Mouse (Mus musculus): ENCODE data around the gene Mmp9.
A peak's percentile ranks its signal among the peaks of the same experiment; 100 is the strongest.

Gene Mmp9

GRCm38 (mm10) chr2:164953224-164953623 lies 12.6 kb downstream of the Mmp9 start:
- DNase-seq (ENCODE audit: low read depth, low spot score), result no peak

DNA sequence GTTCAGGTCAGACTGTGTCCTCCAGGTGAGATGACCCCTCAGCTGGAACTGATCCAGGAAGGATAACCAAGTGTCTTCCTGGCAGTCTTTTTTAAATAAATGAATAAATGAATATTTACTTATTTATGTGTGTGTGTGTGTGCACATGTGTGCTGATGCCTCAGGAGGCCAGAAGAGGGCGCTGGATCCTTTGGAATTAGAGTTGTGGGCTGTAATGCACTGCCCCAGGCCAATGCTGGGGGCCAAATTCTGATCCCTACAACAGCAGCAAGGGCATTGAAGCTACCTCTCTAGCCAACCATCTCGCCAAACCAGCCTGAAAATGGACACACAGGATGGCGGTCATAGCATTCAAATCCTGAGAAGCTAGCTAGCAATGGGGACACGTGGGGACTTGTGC lies 15.1 kb downstream of the Mmp9 start:
- no peak for DNase-seq (ENCODE audit: low read depth, low spot score)

DNA sequence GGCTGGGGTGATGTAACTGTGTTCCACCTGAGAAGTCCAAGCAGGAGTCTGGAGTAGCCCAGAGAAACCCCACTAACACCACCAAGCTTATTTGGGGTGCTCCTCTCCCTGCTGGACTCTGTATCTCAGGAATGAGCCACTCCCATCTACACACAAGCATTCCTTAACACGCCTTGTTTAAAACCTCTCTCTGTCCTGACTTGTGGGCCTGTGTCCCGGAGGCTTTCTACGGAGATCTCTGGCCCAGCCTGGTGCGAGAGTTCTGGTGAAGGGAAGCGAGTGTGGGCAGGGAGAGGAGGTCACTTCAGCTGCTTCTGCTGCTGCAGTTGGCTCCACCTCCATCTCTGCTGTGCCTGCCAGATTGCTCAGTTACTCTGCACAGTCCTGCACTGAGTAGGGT lies 15.6 kb downstream of the Mmp9 start:
- no peak for DNase-seq (ENCODE audit: low read depth, low spot score)

DNA sequence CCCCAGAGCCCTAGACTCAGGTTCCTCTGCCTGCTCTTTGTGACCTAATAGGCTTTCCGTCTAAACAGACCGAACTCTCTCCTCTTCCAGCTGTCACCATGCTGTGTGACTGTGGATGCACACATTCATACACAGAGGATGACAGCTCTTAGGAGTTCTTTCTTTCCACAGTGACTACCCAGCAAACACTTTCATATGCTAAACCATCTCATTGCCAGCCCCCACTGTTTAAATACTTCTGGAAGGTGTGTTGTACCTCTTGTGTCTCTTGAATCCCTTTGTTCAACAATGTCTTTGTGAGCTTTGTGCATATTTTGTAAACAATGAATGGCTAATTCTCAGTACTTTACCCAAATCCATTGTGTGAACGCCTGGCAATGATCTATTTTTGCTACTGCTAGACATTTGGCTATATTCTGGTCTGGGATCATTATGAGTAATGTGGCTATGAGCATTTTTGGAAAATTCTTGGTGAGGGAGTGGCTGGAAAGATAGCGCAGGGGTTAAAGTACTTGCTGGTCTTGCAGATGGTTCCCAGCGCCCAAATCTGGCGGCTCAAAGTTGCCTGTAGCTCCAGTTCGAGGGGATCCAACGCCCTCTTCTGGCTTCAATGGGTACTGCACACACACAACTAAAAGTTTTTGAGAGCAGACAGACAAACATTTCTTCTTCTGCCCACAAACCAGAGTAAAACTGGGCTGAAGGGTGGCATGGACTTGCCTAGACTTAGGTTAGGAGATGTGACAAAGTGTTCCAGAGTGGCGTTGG lies 17.2 kb downstream of the Mmp9 start:
- no peak for DNase-seq (ENCODE audit: low read depth, low spot score)

GRCm38 (mm10) chr2:164960716-164961441 lies 20.3 kb downstream of the Mmp9 start, which contains the start of gene Slc12a5:
TSS of gene Slc12a5 (plus strand) at chr2:164960802.
- DNase-seq (ENCODE audit: low read depth, low spot score), result no peak

GRCm38 (mm10) chr2:164961506-164962182 lies 21.1 kb downstream of the Mmp9 start:
- no peak for DNase-seq (ENCODE audit: low read depth, low spot score)

DNA sequence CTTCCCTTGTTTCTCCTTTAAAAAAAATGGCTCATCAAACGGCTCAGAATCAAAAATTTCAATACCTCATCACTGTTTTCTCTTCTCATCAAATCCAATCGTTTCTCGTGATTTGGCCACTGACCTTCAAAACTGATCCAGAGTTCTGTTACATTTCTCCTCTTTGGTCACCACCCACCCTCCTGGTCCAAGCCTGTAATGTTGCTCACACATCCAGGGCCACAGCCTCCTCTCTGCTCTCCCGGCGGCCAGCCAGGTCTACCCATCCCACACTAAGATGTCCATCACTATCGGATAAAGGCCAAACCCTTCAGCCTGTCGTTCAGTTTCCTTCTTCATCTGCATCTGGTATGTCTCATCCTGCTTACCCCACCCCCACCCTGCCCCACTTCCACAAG lies 21.6 kb downstream of the Mmp9 start:
- no peak for DNase-seq (ENCODE audit: low read depth, low spot score)

GRCm38 (mm10) chr2:164964242-164964894 lies 23.8 kb downstream of the Mmp9 start:
- DNase-seq (ENCODE audit: low read depth, low spot score), result peak; percentile 76

DNA sequence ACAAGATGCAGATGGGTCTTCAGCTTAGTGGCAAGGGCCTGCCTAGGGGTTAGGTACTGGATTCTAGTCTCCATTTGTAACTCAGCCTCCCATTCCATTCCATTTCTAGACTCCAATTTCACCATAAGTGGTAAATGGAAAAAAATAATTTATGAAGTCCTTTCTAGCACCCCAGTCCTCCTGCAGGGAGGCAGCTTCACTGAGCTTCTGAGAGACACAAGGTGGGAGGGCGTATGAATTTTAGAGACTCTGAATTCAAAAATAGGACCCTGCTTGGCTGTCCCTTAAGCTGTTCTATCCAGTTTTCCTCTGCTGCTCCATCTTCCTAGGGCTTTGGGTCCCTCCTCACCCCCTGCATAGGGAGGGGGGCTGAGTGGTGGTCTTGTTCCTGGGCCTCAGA lies 24.4 kb downstream of the Mmp9 start:
- no peak for DNase-seq (ENCODE audit: low read depth, low spot score)

DNA sequence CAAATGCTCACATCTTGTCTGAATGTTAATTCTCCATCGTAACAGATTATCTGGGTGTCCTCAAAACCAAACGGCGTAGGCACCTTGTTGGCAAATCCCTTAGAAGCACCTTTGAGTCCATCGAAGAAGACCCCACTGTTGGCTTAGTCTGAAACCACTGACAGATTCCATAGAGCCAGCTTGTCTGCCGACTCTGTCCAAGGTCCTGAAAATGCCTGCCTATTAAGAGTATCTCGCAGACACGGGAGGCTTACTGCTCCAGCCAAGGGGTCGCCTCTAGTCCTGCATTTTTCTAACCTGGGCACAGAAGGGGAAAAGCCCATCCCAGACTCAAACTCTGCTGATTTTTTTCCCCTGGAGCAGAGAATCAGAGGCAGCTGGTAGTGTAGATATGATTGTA lies 25.8 kb downstream of the Mmp9 start:
- no peak for DNase-seq (ENCODE audit: low read depth, low spot score)

- DNase-seq (ENCODE audit: low read depth, low spot score), result no peak
These were observed 26.6 kb downstream of the Mmp9 start for GRCm38 (mm10) chr2:164967193-164967592.

DNA sequence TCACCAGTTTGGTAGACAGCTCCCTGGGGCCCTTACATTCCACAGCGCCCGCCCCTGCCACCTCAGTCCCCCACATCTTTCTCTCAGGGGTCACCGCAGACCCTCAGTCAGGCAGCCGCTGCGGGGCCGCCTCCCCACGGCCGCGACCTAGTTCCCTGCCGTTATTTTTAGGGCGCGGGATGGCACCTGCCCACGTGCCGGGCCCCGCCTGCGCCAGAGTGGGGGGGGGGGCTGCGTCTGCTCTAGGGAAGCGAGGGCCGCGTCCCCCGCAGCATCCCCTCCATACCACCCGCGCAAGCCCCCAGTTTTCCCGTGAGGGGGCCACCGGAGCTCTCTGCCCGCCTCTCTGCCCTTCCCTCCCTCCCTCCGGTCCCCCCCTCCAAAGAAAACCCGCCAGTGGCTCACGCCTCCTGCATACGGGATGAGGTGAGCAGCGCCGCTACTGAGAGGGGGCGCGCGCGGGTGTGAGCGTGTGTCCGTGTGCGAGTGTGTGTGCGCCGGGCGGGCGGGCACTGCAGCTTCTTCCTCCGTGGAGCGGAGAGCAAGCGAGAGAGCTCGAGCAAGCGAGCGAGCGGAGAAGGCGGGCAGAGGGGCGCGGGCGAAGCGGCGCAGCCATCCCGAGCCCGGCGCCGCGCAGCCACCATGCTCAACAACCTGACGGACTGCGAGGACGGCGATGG lies 27.3 kb downstream of the Mmp9 start:
- DNase-seq (ENCODE audit: low read depth, low spot score), result peak; percentile 62

- no peak for DNase-seq (ENCODE audit: low read depth, low spot score)
These were observed 27.9 kb downstream of the Mmp9 start for GRCm38 (mm10) chr2:164968451-164968851.

- no peak for DNase-seq (ENCODE audit: low read depth, low spot score)
These were observed 28.8 kb downstream of the Mmp9 start for GRCm38 (mm10) chr2:164969348-164969781.

DNA sequence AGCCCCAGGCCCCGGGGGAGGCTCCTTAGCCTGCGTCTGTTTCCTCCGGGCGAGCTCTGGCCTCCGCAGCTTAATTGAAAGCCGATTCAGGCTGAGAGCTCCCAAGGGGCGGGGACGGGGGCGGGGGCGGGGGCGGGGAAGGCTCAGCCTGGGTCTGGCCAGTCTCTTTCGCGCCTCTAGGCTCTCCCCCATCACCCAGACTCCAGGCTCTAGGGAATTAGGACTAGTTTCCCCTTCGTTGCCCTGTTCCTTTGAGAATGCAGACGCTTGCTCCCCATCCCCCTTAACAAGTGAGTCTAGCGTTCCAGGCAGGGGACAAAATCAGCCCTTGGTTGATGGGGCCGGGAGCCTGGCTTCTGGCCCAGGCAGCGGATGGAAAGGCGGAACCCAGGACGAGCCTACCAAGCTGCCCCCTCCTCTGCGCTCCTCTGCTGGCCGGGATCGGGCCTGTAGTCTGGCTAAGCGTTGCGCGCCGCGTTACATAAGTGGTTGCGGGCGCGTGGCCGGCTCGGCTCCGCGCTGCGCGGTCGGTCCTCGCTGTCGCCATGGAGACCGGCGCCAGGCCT lies 30.1 kb downstream of the Mmp9 start:
- no peak for DNase-seq (ENCODE audit: low read depth, low spot score)

- no peak for DNase-seq (ENCODE audit: low read depth, low spot score)
These were observed 32.1 kb downstream of the Mmp9 start for GRCm38 (mm10) chr2:164972646-164973045.

- no peak for DNase-seq (ENCODE audit: low read depth, low spot score)
These were observed 35.0 kb downstream of the Mmp9 start for GRCm38 (mm10) chr2:164975611-164976010.

DNA sequence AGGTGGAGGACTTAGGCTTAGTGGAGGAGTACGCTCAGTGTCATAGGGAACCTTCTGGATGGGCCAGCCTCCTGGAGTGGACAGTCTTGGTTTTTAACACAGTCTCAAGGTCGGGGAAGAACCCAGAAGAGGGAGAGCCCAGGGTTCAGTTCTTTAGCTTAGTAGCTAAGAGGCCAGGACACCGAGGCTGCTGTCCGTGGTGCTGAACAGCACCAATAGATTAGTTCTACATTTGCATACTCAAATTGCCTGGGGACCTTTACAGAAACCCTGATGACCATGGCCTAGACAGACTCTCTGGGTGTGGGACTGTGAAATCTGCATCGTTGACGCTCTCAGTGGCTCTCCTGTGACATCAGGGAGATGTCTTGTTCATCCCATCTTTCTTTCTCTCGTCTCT lies 39.2 kb downstream of the Mmp9 start:
- no peak for DNase-seq (ENCODE audit: low read depth, low spot score)

DNA sequence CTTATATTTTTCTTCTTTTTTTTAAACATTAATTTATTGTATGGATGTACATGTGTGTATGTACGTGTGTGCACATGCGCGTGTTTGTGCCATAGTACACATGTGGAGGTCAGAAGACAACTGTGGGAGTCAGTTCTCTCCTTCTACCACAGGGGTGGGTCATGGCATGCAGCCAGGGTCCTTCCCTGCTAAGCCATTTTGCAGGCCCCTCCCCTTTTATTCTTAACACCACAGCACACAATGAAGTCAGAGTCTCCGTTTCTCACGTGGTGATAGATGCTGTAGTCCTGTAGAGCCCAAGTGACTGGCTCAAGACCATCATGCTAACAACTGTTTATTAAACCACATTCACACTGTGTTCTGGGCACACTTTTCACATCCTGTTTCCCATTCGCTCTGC lies 45.4 kb downstream of the Mmp9 start:
- DNase-seq (ENCODE audit: low read depth, low spot score), result no peak

DNA sequence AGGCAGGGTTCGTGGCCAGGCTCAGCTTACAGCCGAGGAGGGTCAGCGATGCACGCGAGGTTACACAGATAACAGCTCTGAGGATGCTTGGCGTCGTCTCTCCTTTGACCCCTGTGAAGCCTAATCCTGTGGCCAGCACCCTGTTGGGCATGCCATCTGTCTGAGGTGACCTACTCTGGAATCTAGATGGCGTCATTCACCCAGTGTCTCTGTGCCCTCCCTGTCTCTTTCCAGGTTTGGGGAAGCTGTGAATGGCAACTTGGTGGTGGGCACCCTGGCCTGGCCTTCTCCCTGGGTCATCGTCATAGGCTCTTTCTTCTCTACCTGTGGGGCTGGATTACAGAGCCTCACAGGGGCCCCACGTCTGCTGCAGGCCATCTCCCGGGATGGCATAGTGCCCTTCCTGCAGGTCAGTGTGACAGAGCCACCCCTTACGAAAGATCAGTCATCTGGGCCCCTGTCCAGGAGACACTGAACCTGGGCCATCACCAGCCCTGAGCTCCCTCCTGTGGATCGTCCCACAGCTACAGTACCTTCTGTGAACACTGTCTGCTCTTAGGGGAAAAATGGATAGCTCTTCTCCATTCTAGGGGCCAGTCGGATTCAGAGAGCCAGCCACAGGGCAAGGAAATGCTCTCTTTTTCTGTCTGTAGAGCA lies 45.9 kb downstream of the Mmp9 start:
- no peak for DNase-seq (ENCODE audit: low read depth, low spot score)

GRCm38 (mm10) chr2:164988777-164989176 lies 48.2 kb downstream of the Mmp9 start:
- no peak for DNase-seq (ENCODE audit: low read depth, low spot score)
